Mouse (Mus musculus) kidney, adult 2 months (tissue): ENCODE data around the gene Hic1. TPM values are rescaled to one million over a fixed set of nuclear protein-coding genes. Genes with fewer than 3 reads are reported as not detected.
"Not testable (repeated sequence)": the region's sequence is repeated elsewhere in the genome, so short reads cannot be mapped to it uniquely, and the experiment has no call there.

Experiments used
- DNase-seq: peaks from one replicate; pipeline ENCODE4 v3.0.0; 2021
- H3K27ac ChIP-seq: fragments of 200-500 bp; 2 replicates; pipeline ENCODE4 v1.5.1; 2012; ENCODE audit warnings: low read depth, low read length, control low read depth, inconsistent platforms; ENCODE audit not compliant: insufficient read depth
- H3K27me3 ChIP-seq: fragments of 200-500 bp; replicated peaks from 2 replicates; pipeline ENCODE4 v1.6.1; 2012; ENCODE audit warnings: mild to moderate bottlenecking, moderate library complexity, low read length, inconsistent platforms; ENCODE audit not compliant: control insufficient read depth, insufficient read depth
- H3K36me3 ChIP-seq: fragments of 200-500 bp; 2 replicates; pipeline ENCODE4 v1.6.1; 2012; ENCODE audit warnings: mild to moderate bottlenecking, moderate library complexity, low read length, inconsistent platforms; ENCODE audit not compliant: control insufficient read depth, insufficient read depth
- H3K4me1 ChIP-seq: fragments of 200-500 bp; 2 replicates; pipeline ENCODE4 v1.6.1; 2011; ENCODE audit warnings: low read length; ENCODE audit not compliant: control insufficient read depth, insufficient read depth
- H3K4me3 ChIP-seq: fragments of 200-500 bp; 2 replicates; pipeline ENCODE4 v1.5.1; 2011; ENCODE audit warnings: mild to moderate bottlenecking, low read depth, low read length, control low read depth; ENCODE audit not compliant: insufficient read depth
- CTCF ChIP-seq: fragments of 200-500 bp; conservative IDR thresholded peaks from 2 replicates; pipeline ENCODE4 v1.5.1; 2011; ENCODE audit warnings: low read depth, mild to moderate bottlenecking, control low read depth, low read length, moderate library complexity, mixed read lengths; ENCODE audit not compliant: insufficient read depth, insufficient read length
- POLR2A ChIP-seq: fragments of 200-500 bp; IDR thresholded peaks from one replicate; pipeline ENCODE4 v1.6.1; 2011; ENCODE audit warnings: low read depth, low read length, control low read depth
- WGBS: fragments of 180-500 bp; shearing (Covaris S2); methylation state at CpG from one replicate; pipeline ENCODE4 v1.1.7; 2018; 5-methylcytosine and 5-hydroxymethylcytosine counted together
- polyA plus RNA-seq: library from polyadenylated mRNA; depleted of rRNA; stranded (reverse); fragments of >200 nt; gene quantifications from 2 replicates; pipeline ENCODE4 v1.2.3, GENCODE M21; 2012

Gene Hic1
- polyA plus RNA-seq, 1 experiment = 8.6 TPM

GRCm38 (mm10) chr11:75184573-75184972, 15.3 kb upstream of the Hic1 start:
- Histone ChIP-seq H3K4me3 (no peak overlapping the region), H3K4me1 (no peaks in the 10 kb centered on the region; the same call in 1 of the 2 replicates), H3K27ac (no peak overlapping the region), H3K27me3 (no peaks in the 10 kb centered on the region), H3K36me3 (no peaks in the 10 kb centered on the region)
- DNase-seq = no peak
- TF ChIP-seq POLR2A (no peak), CTCF (no peak)
- WGBS = 95% methylated on average over 5 of the region's 5 CpGs

DNA sequence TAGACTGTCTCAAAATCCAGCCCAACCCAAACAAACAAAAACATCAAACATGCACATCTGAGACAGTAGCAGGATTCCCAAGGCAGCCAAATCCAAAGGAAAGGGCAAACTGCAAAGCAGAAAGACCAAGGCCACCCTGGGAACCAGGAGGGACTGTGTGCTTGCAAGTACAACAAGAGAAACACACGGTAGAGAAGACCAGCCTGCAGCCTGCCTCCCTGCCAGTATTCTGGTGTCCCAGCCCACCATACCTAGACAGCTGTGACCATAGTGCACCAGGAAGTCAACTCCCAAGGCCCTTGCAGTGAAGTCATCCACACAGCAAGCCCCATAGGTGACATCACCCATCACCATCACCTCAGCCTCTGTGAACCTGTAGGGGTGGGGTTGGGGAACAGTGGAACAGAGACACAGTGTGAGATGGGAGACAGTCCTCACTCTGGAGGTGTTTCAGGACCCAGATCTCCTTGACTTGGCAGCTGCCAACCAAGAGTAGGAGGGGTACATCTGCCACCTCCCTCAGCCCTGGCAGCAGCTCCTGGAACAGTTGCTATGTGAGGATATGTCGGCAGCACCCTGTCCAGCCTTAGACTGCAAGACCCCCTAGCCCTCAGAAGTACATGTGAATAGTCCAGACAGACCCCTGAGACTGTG, 14.7 kb upstream of the Hic1 start:
- WGBS = 80% methylated on average over 2 of the region's 2 CpGs
- no peaks in the 10 kb centered on the region for H3K27me3 ChIP-seq
- H3K4me1 ChIP-seq = no peaks in the 10 kb centered on the region; the same call in 1 of the 2 replicates
- DNase-seq = no peak
- no peak overlapping the region for H3K27ac ChIP-seq
- no peaks in the 10 kb centered on the region for H3K36me3 ChIP-seq
- TF ChIP-seq POLR2A (no peak), CTCF (no peak)
- no peak overlapping the region for H3K4me3 ChIP-seq

DNA sequence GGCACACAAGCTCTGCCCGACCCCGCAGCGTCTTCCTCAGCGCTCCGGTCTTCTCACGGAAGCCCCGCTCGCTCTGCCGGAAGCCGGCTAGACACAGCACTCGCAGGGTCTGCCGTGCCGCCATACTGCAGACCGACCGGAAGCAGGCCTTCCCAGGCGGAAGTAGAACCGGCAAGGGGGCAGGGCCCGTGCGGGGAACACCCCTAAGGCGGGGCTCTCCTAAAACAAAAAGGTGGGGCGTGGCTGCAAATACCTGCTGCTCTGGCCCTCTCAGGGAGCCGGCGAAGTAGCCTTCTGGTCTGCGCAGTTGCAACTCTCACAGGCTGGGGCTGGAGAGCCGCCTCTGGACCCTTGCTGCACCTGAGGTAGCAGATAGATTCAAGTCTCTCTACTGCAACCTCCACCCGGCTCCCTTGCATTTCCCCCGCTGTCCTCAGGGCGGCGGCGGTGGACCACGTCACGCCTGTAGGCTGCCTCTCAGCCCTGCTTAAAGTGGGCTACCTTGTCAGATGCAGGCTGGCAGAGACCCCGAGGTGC, 9.4 kb upstream of the Hic1 start, which contains the start of gene Ovca2:
Ovca2 (minus strand) TSS at position 164 of the 537 bp plus-strand sequence.
- TF ChIP-seq CTCF (peak; percentile 83), POLR2A (peak; percentile 48)
- H3K36me3 ChIP-seq = no peaks in the 10 kb centered on the region; the same call in 1 of the 2 replicates
- peak; percentile 93 for DNase-seq
- peak within 1 kb of the TSS; percentile 94 for H3K4me3 ChIP-seq
- peak within 1 kb of the TSS; percentile 41 for H3K27ac ChIP-seq
- under 1% methylated on average over 33 of the region's 33 CpGs for WGBS
- peaks cover 4% of the 10 kb centered on the region; the same call in 1 of the 2 replicates for H3K4me1 ChIP-seq
- H3K27me3 ChIP-seq = no peaks in the 10 kb centered on the region

- H3K4me3 ChIP-seq = peak overlapping the region; percentile 94
- WGBS = 36% methylated on average over 12 of the region's 12 CpGs
- DNase-seq = no peak
- TF ChIP-seq CTCF (no peak), POLR2A (no peak)
- H3K36me3 ChIP-seq = no peaks in the 10 kb centered on the region; the same call in 1 of the 2 replicates
- peaks cover 6% of the 10 kb centered on the region; the same call in 1 of the 2 replicates for H3K4me1 ChIP-seq
- H3K27me3 ChIP-seq = no peaks in the 10 kb centered on the region
- H3K27ac ChIP-seq = no peak overlapping the region
Observed at GRCm38 (mm10) chr11:75178011-75178410, 8.7 kb upstream of the Hic1 start.

DNA sequence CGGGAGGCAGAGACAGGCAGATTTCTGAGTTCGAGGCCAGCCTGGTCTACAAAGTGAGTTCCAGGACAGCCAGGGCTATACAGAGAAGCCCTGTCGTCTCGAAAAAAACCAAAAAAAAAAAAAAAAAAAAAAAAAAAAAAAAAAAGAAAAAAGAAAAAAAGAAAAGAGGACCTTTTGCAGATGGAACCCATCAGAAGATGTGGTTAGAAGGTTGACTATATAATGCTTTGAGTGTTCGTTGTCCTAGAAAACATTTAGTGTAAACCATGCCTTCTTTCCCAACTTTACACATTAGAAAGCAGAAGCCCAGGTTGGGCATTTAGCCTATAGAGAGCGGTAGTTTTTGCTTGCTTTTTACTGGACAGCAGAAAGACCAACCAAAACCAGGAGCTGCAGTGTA, 5.3 kb upstream of the Hic1 start:
- DNase-seq, H3K27ac ChIP-seq, H3K27me3 ChIP-seq, H3K4me1 ChIP-seq, H3K36me3 ChIP-seq, H3K4me3 ChIP-seq: not testable (repeated sequence)
- WGBS = 71% methylated on average over 6 of the region's 6 CpGs

DNA sequence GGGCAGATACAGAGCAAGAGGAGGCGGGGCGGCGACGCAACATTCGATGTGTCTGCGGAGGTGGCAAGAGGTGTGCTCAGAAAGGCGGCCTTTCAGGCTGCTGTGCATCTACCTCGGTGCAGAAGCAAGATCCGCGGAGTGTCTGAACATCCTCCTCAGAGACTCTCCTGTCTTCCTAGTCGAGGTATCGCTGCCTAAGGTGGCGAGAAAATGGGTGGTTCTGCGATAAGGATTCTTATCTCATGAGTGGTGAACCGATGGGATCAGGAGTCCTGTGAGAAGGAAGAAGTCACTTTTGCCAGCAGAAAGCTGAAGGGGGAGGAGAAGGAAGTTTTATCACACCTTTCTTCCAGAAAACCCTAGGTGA, 4.5 kb upstream of the Hic1 start:
- H3K4me1 ChIP-seq = peaks cover 6% of the 10 kb centered on the region; the same call in 1 of the 2 replicates
- 3% methylated on average over 15 of the region's 15 CpGs for WGBS
- TF ChIP-seq POLR2A = no peak
- no peak for TF ChIP-seq CTCF

DNA sequence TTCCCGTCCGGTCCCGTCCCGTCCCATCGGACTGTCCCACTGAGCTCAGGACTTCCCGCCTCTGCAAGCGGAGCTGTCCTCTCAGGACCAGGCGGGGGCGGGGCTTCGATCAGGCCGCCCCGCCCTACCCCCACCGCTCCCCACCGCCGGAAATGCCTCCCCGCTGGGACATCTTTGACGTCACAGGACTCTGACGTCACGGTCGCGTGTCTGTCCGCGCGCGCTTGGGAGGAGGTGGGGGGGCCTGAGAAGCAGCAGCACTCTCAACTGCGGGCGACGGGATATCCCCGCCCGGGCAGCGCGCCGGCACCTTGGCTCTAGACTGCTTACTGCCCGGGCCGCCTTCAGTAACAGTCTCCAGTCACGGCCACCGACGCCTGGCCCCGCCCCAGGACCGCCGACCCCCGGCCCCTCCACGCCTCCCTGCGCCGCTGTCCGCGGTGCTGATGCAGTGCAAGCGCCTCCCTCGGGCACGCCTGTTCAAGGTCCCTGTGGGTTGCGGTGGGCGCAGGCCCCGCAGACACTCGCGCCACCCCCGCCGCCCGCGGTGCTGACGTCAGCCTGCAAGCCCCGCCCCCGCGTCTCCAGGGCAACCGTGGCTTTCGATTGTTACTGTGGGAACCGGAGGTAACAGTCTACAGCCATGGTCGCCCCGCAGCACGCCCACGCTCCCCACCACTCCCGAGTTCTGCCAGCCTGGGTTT, 3.9 kb upstream of the Hic1 start:
- Histone ChIP-seq H3K36me3 (no peaks in the 10 kb centered on the region; the same call in 1 of the 2 replicates), H3K4me1 (peaks cover 6% of the 10 kb centered on the region; the same call in 1 of the 2 replicates), H3K27me3 (no peaks in the 10 kb centered on the region), H3K27ac (no peak overlapping the region), H3K4me3 (peak overlapping the region; percentile 63)
- WGBS = under 1% methylated on average over 70 of the region's 71 CpGs
- DNase-seq = peak; percentile 88
- TF ChIP-seq POLR2A = no peak
- TF ChIP-seq CTCF = no peak

More for the DNA sequence above, 4.5 kb upstream of the Hic1 start:
- no peaks in the 10 kb centered on the region for H3K27me3 ChIP-seq
- no peak overlapping the region for H3K27ac ChIP-seq
- no peak for DNase-seq
- H3K4me3 ChIP-seq = peak overlapping the region; percentile 63
- no peaks in the 10 kb centered on the region; the same call in 1 of the 2 replicates for H3K36me3 ChIP-seq
